Mouse (Mus musculus) ES-E14 (cell line): ENCODE results near the gene Hmga1b.
"Not testable (repeated sequence)": the region's sequence is repeated elsewhere in the genome, so short reads cannot be mapped to it uniquely, and the experiment has no call there.

Source experiments
- CHD2 ChIP-seq: IDR thresholded peaks from 2 replicates; pipeline ENCODE4 v1.6.1; 2014; ENCODE audit warnings: mild to moderate bottlenecking, low read depth, low read length, inconsistent platforms
- HCFC1 ChIP-seq: IDR thresholded peaks from 2 replicates; pipeline ENCODE4 v1.6.1; 2012; ENCODE audit warnings: low read length, inconsistent platforms, borderline replicate concordance; ENCODE audit not compliant: insufficient read depth
- MAFK ChIP-seq: IDR thresholded peaks from 2 replicates; pipeline ENCODE4 v1.6.1; 2014; ENCODE audit warnings: mild to moderate bottlenecking, low read depth, low read length, inconsistent platforms; ENCODE audit not compliant: insufficient read depth
- ZC3H11A ChIP-seq: IDR thresholded peaks from 2 replicates; pipeline ENCODE4 v1.6.1; 2012; ENCODE audit warnings: low read depth, mild to moderate bottlenecking, inconsistent platforms, low read length, borderline replicate concordance
- ZNF384 ChIP-seq: IDR thresholded peaks from 2 replicates; pipeline ENCODE4 v1.6.1; 2012; ENCODE audit warnings: low read depth, low read length, inconsistent platforms

- TF ChIP-seq MAFK, HCFC1, ZNF384, CHD2, ZC3H11A: not testable (repeated sequence)
These were observed 25.9 kb downstream of the Hmga1b start for GRCm38 (mm10) chr11:120788460-120788859.
